Comparison of ENCODE assay signal across 25 mouse cellular contexts in the genomic region with DNA sequence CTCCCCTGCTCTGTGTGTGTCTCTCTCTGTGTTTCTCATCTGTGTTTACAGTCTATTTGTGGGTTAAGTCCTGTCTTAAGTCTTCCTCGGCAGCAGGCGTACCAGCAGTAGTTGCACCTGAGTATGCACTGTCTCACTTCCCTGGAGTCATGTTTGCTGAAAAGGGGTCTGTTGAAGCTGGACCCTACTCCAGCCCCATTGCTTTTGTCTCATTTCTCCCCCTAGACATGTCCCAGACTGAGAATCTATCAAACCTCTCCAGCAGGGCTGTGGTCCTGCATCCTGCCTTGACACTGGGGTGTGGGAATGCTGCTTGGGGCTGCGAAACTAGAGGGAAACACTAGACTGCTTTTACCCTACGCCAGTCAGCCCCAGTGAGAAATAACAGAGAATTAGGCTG. TPM values are rescaled to one million over a fixed set of nuclear protein-coding genes. Genes with fewer than 3 reads are reported as not detected.
DNase-seq lines count a peak whose midpoint lies in the region; ATAC-seq and TF ChIP-seq lines count a peak whose summit lies in the region.
"Had no signal": no experiment of that assay in that cellular context is flagged by ENCODE, and none has a peak within 500 bp of the region (broad histone marks: within the 10 kb centered on the region; RNA-seq: fewer than 3 reads in every experiment).

No protein-coding gene starts in this region.

- no peaks in the 10 kb centered on the region for H3K36me3 ChIP-seq in heart, embryonic 13.5 days
- no peaks in the 10 kb centered on the region for H3K36me3 ChIP-seq in heart, postnatal 0 days (replicated peaks; ENCODE audit: control insufficient read depth, insufficient read depth, low read length)
- no peaks in the 10 kb centered on the region for H3K36me3 ChIP-seq in heart, embryonic 12.5 days
- H3K36me3 ChIP-seq: embryonic facial prominence, embryonic 10.5 days; embryonic facial prominence, embryonic 13.5 days; forebrain, embryonic 12.5 days; hindbrain, embryonic 10.5 days; hindbrain, embryonic 13.5 days had no signal

- peak overlapping the region; percentile 95 for H3K27ac ChIP-seq in gastrocnemius, adult 2 months
- peak overlapping the region; percentile 32; the same call in 1 of the 2 replicates for H3K27ac ChIP-seq in heart, embryonic 13.5 days (replicated peaks)
- H3K27ac ChIP-seq in heart, postnatal 0 days (ENCODE audit: low read depth) = peak overlapping the region; percentile 57
- H3K27ac ChIP-seq in heart, embryonic 12.5 days (ENCODE audit: poor library complexity, severe bottlenecking) = no peak overlapping the region
- H3K27ac ChIP-seq: embryonic facial prominence, embryonic 10.5 days; embryonic facial prominence, embryonic 13.5 days; forebrain, embryonic 12.5 days; hindbrain, embryonic 10.5 days; hindbrain, embryonic 13.5 days had no signal

- no peaks in the 10 kb centered on the region for H3K27me3 ChIP-seq in heart, embryonic 13.5 days (replicated peaks)
- no peaks in the 10 kb centered on the region for H3K27me3 ChIP-seq in heart, postnatal 0 days (ENCODE audit: control insufficient read depth, insufficient read depth, low read length)
- H3K27me3 ChIP-seq in heart, embryonic 12.5 days (replicated peaks) = no peaks in the 10 kb centered on the region
- H3K27me3 ChIP-seq: embryonic facial prominence, embryonic 13.5 days; forebrain, embryonic 12.5 days; hindbrain, embryonic 13.5 days had no signal

- ATAC-seq in heart, embryonic 13.5 days (ENCODE audit: extremely low read depth, insufficient number of reproducible peaks, low FRiP score, low TSS enrichment) = no peak; the same call in 1 of the 2 replicates
- ATAC-seq in heart, postnatal 0 days (ENCODE audit: insufficient read depth, low read depth) = no peak
- no peak for ATAC-seq in heart, embryonic 12.5 days (ENCODE audit: insufficient number of reproducible peaks, low FRiP score)
- ATAC-seq: activated CD4-positive, CD25-positive, alpha-beta regulatory T cell, adult 4 months; forebrain, embryonic 16.5 days; hindbrain, embryonic 16.5 days; intestine, embryonic 16.5 days had no signal

- TF ChIP-seq EP300 in heart, postnatal 0 days (IDR thresholded peaks at IDR 0.05; ENCODE audit: low read depth) = no peak

- no peak for TF ChIP-seq CTCF in gastrocnemius, adult 2 months (IDR thresholded peaks at IDR 0.05)
- TF ChIP-seq CTCF in heart, postnatal 0 days (IDR thresholded peaks at IDR 0.05; ENCODE audit: low read depth) = no peak

- H3K4me3 ChIP-seq in gastrocnemius, adult 2 months = no peak overlapping the region
- H3K4me3 ChIP-seq in heart, embryonic 13.5 days = no peak overlapping the region
- no peak overlapping the region for H3K4me3 ChIP-seq in heart, postnatal 0 days (ENCODE audit: low read depth, low read length)
- no peak overlapping the region for H3K4me3 ChIP-seq in heart, embryonic 12.5 days
- H3K4me3 ChIP-seq: embryonic facial prominence, embryonic 10.5 days; embryonic facial prominence, embryonic 13.5 days; erythroblast, embryonic 14.5 days; forebrain, embryonic 12.5 days; heart, adult 2 months; hindbrain, embryonic 10.5 days; hindbrain, embryonic 13.5 days had no signal

- H3K4me1 ChIP-seq in heart, embryonic 13.5 days = peaks cover 13% of the 10 kb centered on the region
- H3K4me1 ChIP-seq in heart, postnatal 0 days (ENCODE audit: control insufficient read depth, insufficient read depth) = peaks cover 4% of the 10 kb centered on the region; the same call in 1 of the 2 replicates
- H3K4me1 ChIP-seq in heart, embryonic 12.5 days (replicated peaks) = peaks cover 3% of the 10 kb centered on the region; the same call in 1 of the 2 replicates
- H3K4me1 ChIP-seq: embryonic facial prominence, embryonic 13.5 days; hindbrain, embryonic 13.5 days had no signal

- intact Hi-C loops in gastrocnemius, adult 2 months (cut with DNase I) = loop anchor here (2.0 to 10.0 kb wide), 3 partner anchors 239 to 409 kb away; a partner anchor contains a TSS

- no peaks in the 10 kb centered on the region for H3K9me3 ChIP-seq in heart, embryonic 13.5 days
- no peaks in the 10 kb centered on the region for H3K9me3 ChIP-seq in heart, postnatal 0 days (replicated peaks; ENCODE audit: control insufficient read depth, low read length)
- H3K9me3 ChIP-seq in heart, embryonic 12.5 days (replicated peaks) = no peaks in the 10 kb centered on the region
- H3K9me3 ChIP-seq: embryonic facial prominence, embryonic 10.5 days; embryonic facial prominence, embryonic 13.5 days; forebrain, embryonic 12.5 days; hindbrain, embryonic 10.5 days; hindbrain, embryonic 13.5 days had no signal

- no peak for DNase-seq in gastrocnemius, adult 2 months
- DNase-seq in gastrocnemius, adult 18-20 months (ENCODE audit: low spot score) = no peak
- no peak for DNase-seq in heart, adult 9 months (ENCODE audit: low spot score in 2 of 2)
- DNase-seq in heart, postnatal 0 days (ENCODE audit: low spot score) = no peak
- DNase-seq: adrenal gland, adult 8-10 months; adrenal gland, postnatal 25 days; cerebellum, adult 11-12 months; cerebellum, adult 8-10 months; cerebellum, postnatal 10 days; cerebellum, postnatal 36 days; embryo, embryonic 11 days; gastrocnemius, postnatal 25 days had no signal

- 69% methylated on average over 4 of the region's 4 CpGs for WGBS in heart, embryonic 13.5 days
- WGBS in heart, postnatal 0 days = 58% methylated on average over 4 of the region's 4 CpGs
- 71% methylated on average over 4 of the region's 4 CpGs for WGBS in heart, embryonic 12.5 days

- H3K9ac ChIP-seq in heart, embryonic 13.5 days = no peak overlapping the region
- H3K9ac ChIP-seq in heart, postnatal 0 days (replicated peaks; ENCODE audit: low read depth, low read length) = no peak overlapping the region
- no peak overlapping the region for H3K9ac ChIP-seq in heart, embryonic 12.5 days
- H3K9ac ChIP-seq: embryonic facial prominence, embryonic 13.5 days; forebrain, embryonic 12.5 days; hindbrain, embryonic 13.5 days had no signal

- no peak overlapping the region for H3K4me2 ChIP-seq in heart, embryonic 13.5 days
- no peak overlapping the region for H3K4me2 ChIP-seq in heart, postnatal 0 days (ENCODE audit: low read depth, low read length)
- H3K4me2 ChIP-seq in heart, embryonic 12.5 days = no peak overlapping the region
- H3K4me2 ChIP-seq: embryonic facial prominence, embryonic 13.5 days; forebrain, embryonic 12.5 days; hindbrain, embryonic 13.5 days had no signal

RNA-seq across cellular contexts. Expression of a gene that starts 25.5 kb away (rescaled TPM):
- 1,000 to 10,000 TPM in 1 of 2 experiments, 100 to 1,000 TPM in 1; 657 to 1,000 TPM for total RNA-seq in gastrocnemius, adult 2 months (2021)
- 100 to 1,000 TPM; 606 to 681 TPM for total RNA-seq in gastrocnemius, adult 18-20 months (2021)
- polyA plus RNA-seq in heart, embryonic 13.5 days (2015; fragmentation: Nextera tagmentation; extraction: Ambion mirVana) = 43.3 and 44.3 TPM in 2 replicates
- 241 and 242 TPM in 2 replicates for total RNA-seq in heart, postnatal 0 days (2014; rRNA removed; ENCODE audit: low replicate concordance)
- 69.0 and 75.0 TPM in 2 replicates for polyA plus RNA-seq in heart, postnatal 0 days (2015; fragmentation: Nextera tagmentation; extraction: Ambion mirVana)
- polyA plus RNA-seq in heart, embryonic 12.5 days (2016; fragmentation: Nextera tagmentation; extraction: Ambion mirVana) = 50.3 and 52.7 TPM in 2 replicates
- polyA plus RNA-seq: erythroblast, embryonic 14.5 days had no signal

RNA-seq across cellular contexts. Expression of a gene that starts 25.8 kb away (rescaled TPM):
- 1 to 10 TPM; 1.9 to 2.7 TPM for total RNA-seq in gastrocnemius, adult 2 months (2021)
- 1 to 10 TPM; 1.9 to 2.3 TPM for total RNA-seq in gastrocnemius, adult 18-20 months (2021)
- polyA plus RNA-seq in heart, embryonic 13.5 days (2015; fragmentation: Nextera tagmentation; extraction: Ambion mirVana) = 17.1 and 18.1 TPM in 2 replicates
- 3.2 and 4.4 TPM in 2 replicates for total RNA-seq in heart, postnatal 0 days (2014; rRNA removed; ENCODE audit: low replicate concordance)
- polyA plus RNA-seq in heart, postnatal 0 days (2015; fragmentation: Nextera tagmentation; extraction: Ambion mirVana) = 9.8 and 9.9 TPM in 2 replicates
- 22.5 and 24.0 TPM in 2 replicates for polyA plus RNA-seq in heart, embryonic 12.5 days (2016; fragmentation: Nextera tagmentation; extraction: Ambion mirVana)
